Mouse (Mus musculus) stomach, embryonic 14.5 days (tissue): ENCODE data around the gene Alyref. TPM values are rescaled to one million over a fixed set of nuclear protein-coding genes. Genes with fewer than 3 reads are reported as not detected.

Experiments used
- ATAC-seq: fragments of 200-750 bp; cut with Nextera tagmentation; 2 replicates; pipeline ENCODE4 v1.8.0; 2017; ENCODE audit warnings: low read depth, moderate TSS enrichment; ENCODE audit not compliant: insufficient number of reproducible peaks, insufficient read depth, low FRiP score
- H3K27ac ChIP-seq: fragments of 300-500 bp; sonication (generic); 2 replicates; pipeline ENCODE4 v1.5.1; 2014; ENCODE audit warnings: mild to moderate bottlenecking, low read length, moderate library complexity, mixed read lengths
- H3K27me3 ChIP-seq: fragments of 300-500 bp; sonication (generic); 2 replicates; pipeline ENCODE4 v1.6.1; 2014; ENCODE audit warnings: low read length, control low read depth, mixed read lengths; ENCODE audit not compliant: control insufficient read depth, insufficient read depth
- H3K36me3 ChIP-seq: fragments of 300-500 bp; sonication (generic); 2 replicates; pipeline ENCODE4 v1.6.1; 2014; ENCODE audit warnings: mild to moderate bottlenecking, control low read depth, low read length, moderate library complexity, mixed read lengths; ENCODE audit not compliant: control insufficient read depth, insufficient read depth
- H3K4me1 ChIP-seq: fragments of 300-500 bp; sonication (generic); 2 replicates; pipeline ENCODE4 v1.6.1; 2014; ENCODE audit warnings: low read length, control low read depth, mixed read lengths; ENCODE audit not compliant: control insufficient read depth, insufficient read depth
- H3K4me2 ChIP-seq: fragments of 300-500 bp; sonication (generic); replicated peaks from 2 replicates; pipeline ENCODE4 v1.6.1; 2014; ENCODE audit warnings: low read depth, low read length, control low read depth
- H3K4me3 ChIP-seq: fragments of 300-500 bp; sonication (generic); 2 replicates; pipeline ENCODE4 v1.5.1; 2014; ENCODE audit warnings: low read depth, low read length, control low read depth
- H3K9ac ChIP-seq: fragments of 300-500 bp; sonication (generic); replicated peaks from 2 replicates; pipeline ENCODE4 v1.6.1; 2014; ENCODE audit warnings: low read depth, mild to moderate bottlenecking, control low read depth, low read length, moderate library complexity, mixed read lengths
- H3K9me3 ChIP-seq: fragments of 300-500 bp; sonication (generic); 2 replicates; pipeline ENCODE4 v1.6.1; 2016; ENCODE audit warnings: low read depth, low read length, control low read depth; ENCODE audit not compliant: control insufficient read depth
- WGBS: fragments of 180-500 bp; shearing (Covaris S2); extraction: QIAGEN DNeasy Blood & Tissue Kit; methylation state at CpG from one replicate; pipeline ENCODE4 v1.1.7; 2014; 5-methylcytosine and 5-hydroxymethylcytosine counted together
- polyA plus RNA-seq: library from polyadenylated mRNA; unstranded; fragments of >200 nt; fragmentation: Nextera tagmentation; extraction: Ambion mirVana; gene quantifications from 2 replicates; pipeline ENCODE4 v1.2.1, GENCODE M21; 2014

Alyref gene
- polyA plus RNA-seq, 1 experiment from 2014 or later = 314 TPM

DNA sequence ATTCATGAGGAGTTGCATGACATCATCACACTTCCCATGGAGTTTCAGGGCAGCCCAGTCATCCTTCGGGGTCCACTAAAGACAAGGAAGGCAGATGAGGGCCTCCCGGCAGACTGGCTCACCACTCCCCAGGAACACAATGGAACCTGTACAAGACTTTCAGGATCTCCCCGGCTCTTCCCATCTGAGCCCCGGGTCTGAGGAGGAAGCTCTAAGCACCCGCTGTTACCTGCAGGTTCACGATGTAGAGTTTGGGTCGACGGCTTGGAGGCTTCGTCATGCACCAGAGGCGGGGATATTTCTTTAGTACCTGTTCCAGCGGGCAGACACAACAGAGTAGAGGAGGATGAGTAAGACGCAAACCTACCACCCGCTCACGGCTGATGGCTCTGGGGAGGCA, 22.0 kb upstream of the Alyref start:
- WGBS = 93% methylated on average over 14 of the region's 14 CpGs
- Histone ChIP-seq H3K9me3 (no peaks in the 10 kb centered on the region), H3K4me3 (no peak overlapping the region), H3K27me3 (no peaks in the 10 kb centered on the region), H3K27ac (no peak overlapping the region), H3K36me3 (peaks cover 33% of the 10 kb centered on the region), H3K4me2 (no peak overlapping the region), H3K4me1 (peaks cover 17% of the 10 kb centered on the region), H3K9ac (no peak overlapping the region)
- no peak for ATAC-seq

DNA sequence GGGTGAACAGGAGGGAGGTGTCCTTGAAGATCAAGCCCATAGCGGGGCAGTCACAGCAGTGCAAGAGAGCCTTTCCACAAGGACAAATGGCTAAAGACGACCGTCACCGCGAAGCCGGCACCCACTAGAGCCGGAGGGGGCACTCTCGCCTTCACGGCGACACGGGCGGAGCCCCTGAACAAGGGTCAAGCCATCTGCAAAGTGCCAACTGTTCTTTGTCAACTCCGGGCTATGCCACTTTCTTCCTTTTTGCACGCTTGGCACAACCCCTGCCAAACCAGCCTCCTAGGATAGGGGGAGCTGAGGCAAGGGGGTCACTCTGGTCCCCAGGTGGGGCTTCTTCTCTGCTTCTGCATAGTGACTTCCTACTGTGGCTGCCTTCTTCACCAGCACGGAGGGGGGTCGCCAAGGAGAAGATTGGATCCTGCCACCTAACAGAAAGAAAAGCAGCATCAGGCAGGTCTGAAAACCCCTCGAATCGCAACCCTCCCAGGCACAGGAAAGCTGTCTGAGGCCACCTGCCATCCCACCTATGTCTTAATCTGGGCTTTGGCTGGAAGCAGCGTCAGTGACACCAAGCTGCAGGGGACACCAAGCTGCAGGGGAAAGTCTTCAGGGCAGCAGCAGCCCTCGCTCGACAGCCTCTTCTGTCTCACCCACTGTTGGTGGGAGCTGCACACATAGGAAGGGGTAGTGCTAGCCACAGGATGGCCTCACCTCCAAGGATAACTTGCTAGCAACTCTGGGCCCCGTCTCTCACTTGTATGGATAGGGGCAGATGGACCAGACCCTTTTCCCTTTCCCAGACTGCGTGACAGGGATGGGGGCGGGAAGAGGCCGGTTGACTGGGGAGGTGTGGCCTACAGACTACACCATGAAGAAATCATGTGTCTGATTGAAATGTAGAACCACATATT, 20.7 kb upstream of the Alyref start:
- H3K4me1 ChIP-seq = peaks cover 11% of the 10 kb centered on the region
- H3K4me3 ChIP-seq = no peak overlapping the region
- WGBS = 94% methylated on average over 25 of the region's 25 CpGs
- no peak overlapping the region for H3K4me2 ChIP-seq
- H3K36me3 ChIP-seq = peaks cover 36% of the 10 kb centered on the region
- no peak overlapping the region for H3K9ac ChIP-seq
- no peak for ATAC-seq
- no peaks in the 10 kb centered on the region for H3K9me3 ChIP-seq
- H3K27ac ChIP-seq = no peak overlapping the region
- no peaks in the 10 kb centered on the region for H3K27me3 ChIP-seq

DNA sequence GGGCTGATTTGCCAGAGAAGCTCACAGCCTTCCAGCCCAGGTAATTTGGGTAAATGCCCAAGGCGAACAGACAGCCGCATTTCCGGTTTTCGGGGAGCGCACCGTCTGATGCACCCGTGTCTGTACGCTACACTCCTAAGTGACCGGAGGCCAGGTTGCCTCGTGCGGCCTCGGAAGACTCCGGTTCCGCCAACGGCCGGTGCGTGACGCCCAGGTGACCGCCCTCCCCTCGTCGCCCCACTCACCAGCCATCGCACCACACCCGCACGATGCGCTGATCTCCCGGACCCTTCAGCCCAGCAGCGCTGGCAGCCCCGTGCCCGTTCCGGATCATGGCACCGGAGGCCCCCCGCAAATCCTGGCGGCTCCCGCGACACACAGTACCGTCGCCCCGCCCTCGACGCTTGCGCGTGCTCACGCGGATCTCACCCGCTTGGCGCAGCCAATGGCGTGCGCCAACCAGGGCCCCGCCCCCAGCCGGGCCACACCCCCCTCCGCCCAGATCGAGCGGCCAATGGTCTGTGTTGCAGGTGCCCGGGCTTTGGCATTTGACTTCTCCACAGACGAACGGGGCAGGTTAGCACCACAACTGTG, 19.5 kb upstream of the Alyref start, which contains the start of gene Pcyt2:
Gene Pcyt2, minus strand, starts transcription at position 418 of the 594 bp plus-strand sequence.
- ATAC-seq = peak; percentile 96

DNA sequence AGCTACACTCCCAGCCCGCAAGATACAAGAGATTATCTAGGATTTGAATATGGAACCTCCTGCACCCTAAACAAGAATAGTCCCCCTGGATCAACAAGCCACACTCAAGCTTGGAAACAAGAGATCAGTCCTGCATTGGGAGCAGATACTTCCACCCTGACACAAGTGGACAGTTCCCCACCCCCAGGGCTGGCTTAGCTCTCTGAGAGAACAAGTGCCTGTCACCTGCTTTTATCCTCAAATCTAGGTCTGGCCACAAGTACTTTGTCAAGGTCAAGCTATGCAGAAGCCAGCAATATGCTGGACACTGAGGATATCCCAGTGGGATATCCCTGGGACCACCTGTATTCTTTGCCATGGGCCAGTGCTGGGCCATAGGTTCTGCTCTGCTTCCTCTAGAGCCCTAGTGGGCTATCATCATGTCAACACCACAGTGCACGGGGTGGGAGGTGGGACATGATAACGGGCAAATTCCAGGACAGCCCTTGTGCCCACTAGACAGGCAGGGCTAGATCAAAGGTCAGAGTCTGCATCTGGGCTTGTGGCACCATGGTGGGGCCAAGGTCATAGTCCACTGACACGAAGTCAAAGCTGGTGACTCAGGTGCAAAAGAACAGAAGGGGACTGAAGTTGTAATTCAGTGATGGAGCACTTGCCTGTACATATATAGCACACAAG, 18.6 kb upstream of the Alyref start:
- H3K4me3 ChIP-seq = peak overlapping the region; percentile 53
- 0 out of 2 replicates have a peak overlapping the region, but pooled peaks have one; percentile 36 for H3K9ac ChIP-seq
- ATAC-seq = no peak
- H3K36me3 ChIP-seq = peaks cover 51% of the 10 kb centered on the region
- H3K27me3 ChIP-seq = no peaks in the 10 kb centered on the region
- H3K4me2 ChIP-seq = peak overlapping the region; percentile 74
- 51% methylated on average over 4 of the region's 4 CpGs for WGBS
- no peaks in the 10 kb centered on the region for H3K9me3 ChIP-seq
- H3K27ac ChIP-seq = no peak overlapping the region
- peaks cover 10% of the 10 kb centered on the region for H3K4me1 ChIP-seq

More for the DNA sequence above, 19.5 kb upstream of the Alyref start, which contains the start of gene Pcyt2:
- H3K27me3 ChIP-seq = no peaks in the 10 kb centered on the region
- peak within 1 kb of the TSS; percentile 74 for H3K4me2 ChIP-seq
- H3K9ac ChIP-seq = peak within 1 kb of the TSS; percentile 36; the same call in 1 of the 2 replicates
- H3K27ac ChIP-seq = no peak within 1 kb of the TSS
- WGBS = under 1% methylated on average over 56 of the region's 56 CpGs
- peak within 1 kb of the TSS; percentile 53 for H3K4me3 ChIP-seq
- peaks cover 10% of the 10 kb centered on the region for H3K4me1 ChIP-seq
- H3K36me3 ChIP-seq = peaks cover 43% of the 10 kb centered on the region
- H3K9me3 ChIP-seq = no peaks in the 10 kb centered on the region

DNA sequence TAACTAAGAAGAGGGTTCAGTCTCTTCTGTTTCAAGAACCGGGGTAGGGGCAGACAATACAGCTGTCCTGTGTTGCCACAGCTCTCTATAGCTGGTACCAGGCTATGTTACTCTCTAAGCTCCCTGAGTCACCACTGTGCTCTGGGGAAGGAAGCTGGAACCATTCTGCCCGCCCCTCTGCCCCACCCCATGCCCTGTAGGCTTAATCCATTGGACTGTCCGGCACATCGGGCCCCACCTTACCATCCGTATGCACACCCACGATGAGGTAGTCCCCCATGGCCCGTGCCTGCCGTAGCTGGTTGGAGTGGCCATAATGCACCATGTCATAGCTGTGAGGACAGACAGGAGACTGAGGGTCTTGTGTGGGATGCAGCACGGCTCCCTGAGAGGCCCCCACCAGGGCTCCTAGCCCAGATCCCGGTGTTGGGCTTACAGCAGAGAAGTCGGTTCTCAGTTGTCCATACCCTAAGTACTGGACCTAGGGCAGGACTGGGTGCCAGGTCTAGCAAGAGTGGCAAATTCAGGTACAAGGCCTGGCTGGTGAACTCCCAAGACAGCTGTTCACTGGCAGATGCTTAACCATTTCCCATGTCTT, 17.5 kb upstream of the Alyref start:
- peaks cover 10% of the 10 kb centered on the region for H3K4me1 ChIP-seq
- H3K36me3 ChIP-seq = peaks cover 50% of the 10 kb centered on the region
- no peaks in the 10 kb centered on the region for H3K9me3 ChIP-seq
- WGBS = 91% methylated on average over 11 of the region's 11 CpGs
- H3K27ac ChIP-seq = no peak overlapping the region
- ATAC-seq = no peak
- no peaks in the 10 kb centered on the region for H3K27me3 ChIP-seq
- no peak overlapping the region for H3K9ac ChIP-seq
- no peak overlapping the region for H3K4me2 ChIP-seq
- H3K4me3 ChIP-seq = no peak overlapping the region

DNA sequence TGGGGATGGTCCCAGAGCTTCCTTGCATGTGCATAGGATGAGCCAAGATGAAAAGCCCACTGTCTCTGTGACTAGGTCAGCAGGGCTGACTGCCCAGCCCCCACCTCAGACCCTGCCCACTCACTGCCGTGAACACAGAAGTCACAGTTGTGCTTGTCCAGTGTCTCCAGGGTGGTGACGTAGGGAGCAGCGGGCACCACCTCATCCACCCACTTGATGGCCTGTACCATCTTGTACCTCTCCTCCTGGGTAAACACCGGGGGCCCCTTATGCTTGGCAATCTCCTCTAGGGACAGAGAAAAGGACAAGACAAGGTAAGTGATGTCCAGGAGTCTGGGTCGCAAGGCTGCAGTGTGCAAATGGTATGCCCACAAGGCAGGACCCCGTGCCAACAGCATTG, 17.0 kb upstream of the Alyref start:
- peaks cover 50% of the 10 kb centered on the region for H3K36me3 ChIP-seq
- 86% methylated on average over 6 of the region's 6 CpGs for WGBS
- H3K4me3 ChIP-seq = no peak overlapping the region
- no peaks in the 10 kb centered on the region for H3K9me3 ChIP-seq
- H3K4me2 ChIP-seq = no peak overlapping the region
- H3K4me1 ChIP-seq = peaks cover 10% of the 10 kb centered on the region
- H3K27ac ChIP-seq = no peak overlapping the region
- ATAC-seq = no peak
- H3K27me3 ChIP-seq = no peaks in the 10 kb centered on the region
- no peak overlapping the region for H3K9ac ChIP-seq

DNA sequence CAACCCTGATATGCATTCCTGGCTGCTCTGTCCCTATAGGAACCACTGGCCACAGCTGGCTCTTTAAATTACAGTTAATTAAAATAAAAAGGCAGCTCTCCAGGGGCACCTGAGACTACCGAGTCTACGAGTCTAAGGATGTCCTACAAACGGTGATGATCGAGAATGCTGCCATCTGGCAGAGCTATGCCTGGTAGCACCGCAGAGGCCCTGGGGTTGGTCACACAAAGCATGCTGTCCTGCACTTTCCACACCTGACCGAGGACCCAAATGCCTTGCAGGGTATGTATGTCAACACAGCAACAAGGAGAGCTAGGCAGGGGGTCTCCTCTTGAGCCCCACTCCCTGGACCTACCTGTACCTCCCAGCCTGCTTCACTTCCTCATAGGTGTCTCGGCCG, 15.8 kb upstream of the Alyref start:
- no peak overlapping the region for H3K4me3 ChIP-seq
- no peak overlapping the region for H3K9ac ChIP-seq
- peaks cover 15% of the 10 kb centered on the region for H3K4me1 ChIP-seq
- H3K36me3 ChIP-seq = peaks cover 41% of the 10 kb centered on the region
- WGBS = 86% methylated on average over 8 of the region's 8 CpGs
- H3K9me3 ChIP-seq = no peaks in the 10 kb centered on the region
- no peak overlapping the region for H3K27ac ChIP-seq
- ATAC-seq = no peak
- no peak overlapping the region for H3K4me2 ChIP-seq
- H3K27me3 ChIP-seq = no peaks in the 10 kb centered on the region

DNA sequence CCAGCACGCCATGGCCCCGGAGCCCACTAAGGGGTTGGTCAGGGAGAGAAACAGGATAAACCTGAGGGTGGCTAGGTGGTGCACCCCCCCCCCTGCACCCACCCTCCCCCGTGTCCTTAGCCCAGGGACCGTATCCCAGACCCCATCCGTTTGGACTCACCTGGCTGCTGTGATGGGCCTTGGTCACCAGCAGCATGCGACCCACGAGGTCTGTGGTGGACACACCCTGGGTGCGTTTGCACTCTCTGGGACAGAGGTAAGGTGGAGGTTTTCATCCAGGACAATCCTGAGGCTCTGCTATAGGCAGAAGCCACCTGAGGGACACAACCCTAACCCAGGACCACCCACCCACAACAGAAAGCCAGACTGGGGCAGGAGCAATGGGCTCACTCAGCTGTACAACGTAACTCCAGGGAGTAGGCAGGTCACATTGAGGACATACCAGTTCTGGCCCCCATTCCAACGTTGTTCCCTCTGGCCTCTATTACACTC, 15.4 kb upstream of the Alyref start:
- peaks cover 36% of the 10 kb centered on the region for H3K36me3 ChIP-seq
- no peak for ATAC-seq
- 86% methylated on average over 10 of the region's 10 CpGs for WGBS

More for the DNA sequence above, 15.4 kb upstream of the Alyref start:
- Histone ChIP-seq H3K4me3 (no peak overlapping the region), H3K27me3 (no peaks in the 10 kb centered on the region), H3K4me1 (peaks cover 20% of the 10 kb centered on the region), H3K4me2 (no peak overlapping the region), H3K9me3 (no peaks in the 10 kb centered on the region), H3K9ac (no peak overlapping the region), H3K27ac (no peak overlapping the region)
